Mouse (Mus musculus) hindbrain, embryonic 13.5 days (tissue): Measurements from ENCODE around the gene Gm6408. TPM values are rescaled to one million over a fixed set of nuclear protein-coding genes. Genes with fewer than 3 reads are reported as not detected.
"Not testable (repeated sequence)": the region's sequence is repeated elsewhere in the genome, so short reads cannot be mapped to it uniquely, and the experiment has no call there.

ENCODE experiments used
- ATAC-seq: fragments of 200-750 bp; cut with Nextera tagmentation; 2 replicates; pipeline ENCODE4 v1.8.0; 2017; ENCODE audit warnings: moderate TSS enrichment; ENCODE audit not compliant: low FRiP score
- H3K27ac ChIP-seq: fragments of 300-500 bp; sonication (generic); 2 replicates; pipeline ENCODE4 v1.5.1; 2015; ENCODE audit warnings: inconsistent platforms, mild to moderate bottlenecking, moderate library complexity
- H3K27me3 ChIP-seq: fragments of 300-500 bp; sonication (generic); 2 replicates; pipeline ENCODE4 v1.6.1; 2015; ENCODE audit warnings: mild to moderate bottlenecking, inconsistent platforms
- H3K36me3 ChIP-seq: fragments of 300-500 bp; sonication (generic); 2 replicates; pipeline ENCODE4 v1.6.1; 2015; ENCODE audit warnings: mild to moderate bottlenecking, inconsistent platforms
- H3K4me1 ChIP-seq: fragments of 300-500 bp; sonication (generic); replicated peaks from 2 replicates; pipeline ENCODE4 v1.6.1; 2015; ENCODE audit warnings: inconsistent platforms
- H3K4me2 ChIP-seq: fragments of 300-500 bp; sonication (generic); 2 replicates; pipeline ENCODE4 v1.6.1; 2015; ENCODE audit warnings: inconsistent platforms, mild to moderate bottlenecking, moderate library complexity
- H3K4me3 ChIP-seq: fragments of 300-500 bp; sonication (generic); 2 replicates; pipeline ENCODE4 v1.5.1; 2015; ENCODE audit warnings: mild to moderate bottlenecking, inconsistent platforms
- H3K9ac ChIP-seq: fragments of 300-500 bp; sonication (generic); 2 replicates; pipeline ENCODE4 v1.6.1; 2015; ENCODE audit warnings: mild to moderate bottlenecking, inconsistent platforms
- H3K9me3 ChIP-seq: fragments of 300-500 bp; sonication (generic); 2 replicates; pipeline ENCODE4 v1.6.1; 2016; ENCODE audit warnings: inconsistent platforms
- WGBS: fragments of 180-500 bp; shearing (Covaris S2); methylation state at CpG from one replicate; pipeline ENCODE4 v1.1.7; 2015; 5-methylcytosine and 5-hydroxymethylcytosine counted together
- polyA plus RNA-seq: library from polyadenylated mRNA; unstranded; fragments of >200 nt; fragmentation: Nextera tagmentation; extraction: Ambion mirVana; gene quantifications from 2 replicates; pipeline ENCODE4 v1.2.1, GENCODE M21; 2015

Gm6408 gene
- polyA plus RNA-seq, 1 experiment from 2014 or later: not detected

GRCm38 (mm10) chr5:146470821-146471220, 10.9 kb upstream of the Gm6408 start:
- no peak for ATAC-seq
- H3K4me3 ChIP-seq: no peak overlapping the region
- H3K4me1 ChIP-seq: no peaks in the 10 kb centered on the region
- H3K36me3 ChIP-seq: peaks cover 58% of the 10 kb centered on the region
- 88% methylated on average over 9 of the region's 9 CpGs for WGBS
- H3K27ac ChIP-seq: no peak overlapping the region
- H3K9ac ChIP-seq: no peak overlapping the region
- no peaks in the 10 kb centered on the region for H3K9me3 ChIP-seq
- no peaks in the 10 kb centered on the region for H3K27me3 ChIP-seq
- H3K4me2 ChIP-seq: no peak overlapping the region

GRCm38 (mm10) chr5:146471311-146471710, 10.5 kb upstream of the Gm6408 start:
- H3K4me2 ChIP-seq: no peak overlapping the region
- ATAC-seq: no peak
- H3K27ac ChIP-seq: no peak overlapping the region
- no peaks in the 10 kb centered on the region for H3K4me1 ChIP-seq
- H3K27me3 ChIP-seq: no peaks in the 10 kb centered on the region
- no peaks in the 10 kb centered on the region for H3K9me3 ChIP-seq
- H3K9ac ChIP-seq: no peak overlapping the region
- WGBS: 88% methylated on average over 5 of the region's 5 CpGs
- H3K4me3 ChIP-seq: no peak overlapping the region
- H3K36me3 ChIP-seq: peaks cover 53% of the 10 kb centered on the region

GRCm38 (mm10) chr5:146471821-146472220, 9.9 kb upstream of the Gm6408 start:
- 94% methylated on average over 12 of the region's 12 CpGs for WGBS
- Histone ChIP-seq H3K36me3 (peaks cover 48% of the 10 kb centered on the region), H3K4me1 (no peaks in the 10 kb centered on the region), H3K4me2 (no peak overlapping the region), H3K27me3 (no peaks in the 10 kb centered on the region), H3K9me3 (no peaks in the 10 kb centered on the region), H3K27ac (no peak overlapping the region), H3K9ac (no peak overlapping the region), H3K4me3 (no peak overlapping the region)
- ATAC-seq: no peak

GRCm38 (mm10) chr5:146479564-146479963, 2.2 kb upstream of the Gm6408 start:
- not testable (repeated sequence) for H3K9me3 ChIP-seq, H3K9ac ChIP-seq, H3K4me3 ChIP-seq, H3K36me3 ChIP-seq, H3K4me1 ChIP-seq, H3K27ac ChIP-seq, H3K4me2 ChIP-seq, H3K27me3 ChIP-seq, ATAC-seq
- WGBS: 8% methylated on average over 4 of the region's 4 CpGs

GRCm38 (mm10) chr5:146488959-146489358, 7.2 kb downstream of the Gm6408 start:
- H3K27me3 ChIP-seq, H3K4me1 ChIP-seq: not testable (repeated sequence)
- 16% methylated on average over 3 of the region's 4 CpGs for WGBS

GRCm38 (mm10) chr5:146491063-146491462, 9.3 kb downstream of the Gm6408 start, which contains the start of gene Gm6370:
TSS of gene Gm6370 (plus strand) at chr5:146491363.
- H3K9ac ChIP-seq, H3K27ac ChIP-seq, H3K9me3 ChIP-seq, H3K4me3 ChIP-seq, H3K4me1 ChIP-seq, H3K4me2 ChIP-seq, ATAC-seq, H3K27me3 ChIP-seq, H3K36me3 ChIP-seq: not testable (repeated sequence)
- no CpG with 5 or more reads among the region's 5 CpGs for WGBS

More at GRCm38 (mm10) chr5:146488959-146489358, 7.2 kb downstream of the Gm6408 start:
- H3K9me3 ChIP-seq, H3K27ac ChIP-seq, H3K4me3 ChIP-seq, H3K36me3 ChIP-seq, ATAC-seq, H3K4me2 ChIP-seq, H3K9ac ChIP-seq: not testable (repeated sequence)

GRCm38 (mm10) chr5:146502099-146502498, 20.3 kb downstream of the Gm6408 start, which contains the start of gene 4930449I24Rik:
TSS of gene 4930449I24Rik (plus strand) at chr5:146502399.
- not testable (repeated sequence) for ATAC-seq, H3K4me1 ChIP-seq, H3K36me3 ChIP-seq, H3K27ac ChIP-seq, H3K9me3 ChIP-seq, H3K4me3 ChIP-seq, H3K9ac ChIP-seq, H3K27me3 ChIP-seq, H3K4me2 ChIP-seq
- WGBS: no CpG with 5 or more reads among the region's 5 CpGs

- ATAC-seq, H3K4me3 ChIP-seq, H3K4me2 ChIP-seq, H3K9me3 ChIP-seq, H3K27me3 ChIP-seq, H3K9ac ChIP-seq, H3K36me3 ChIP-seq, H3K27ac ChIP-seq, H3K4me1 ChIP-seq: not testable (repeated sequence)
- 93% methylated on average over 2 of the region's 5 CpGs for WGBS
These were observed 32.1 kb downstream of the Gm6408 start, which contains the start of gene Gm3402 for GRCm38 (mm10) chr5:146513823-146514222. TSS of gene Gm3402 (plus strand) at chr5:146514123.

- not testable (repeated sequence) for H3K4me1 ChIP-seq, H3K36me3 ChIP-seq, H3K9ac ChIP-seq, H3K27me3 ChIP-seq, H3K9me3 ChIP-seq, H3K27ac ChIP-seq, H3K4me3 ChIP-seq, H3K4me2 ChIP-seq, ATAC-seq
- 97% methylated on average over 3 of the region's 3 CpGs for WGBS
These were observed 43.7 kb downstream of the Gm6408 start, which contains the start of gene Gm3404 for GRCm38 (mm10) chr5:146525501-146525900. TSS of gene Gm3404 (plus strand) at chr5:146525801.

Other genes starting within 250 kb of the Gm6408 start
- gene Wasf3, start 97.0 kb upstream of the Gm6408 start, polyA plus RNA-seq: 14.1 and 14.2 TPM in 2 replicates
- gene Gm6370, start 9.4 kb downstream of the Gm6408 start, polyA plus RNA-seq: not detected in 2 replicates
- gene 4930449I24Rik, start 20.4 kb downstream of the Gm6408 start, polyA plus RNA-seq: not detected in 2 replicates
- not detected in 2 replicates for gene Gm3402, start 32.2 kb downstream of the Gm6408 start, polyA plus RNA-seq
- not detected in 2 replicates for gene Gm3404, start 43.8 kb downstream of the Gm6408 start, polyA plus RNA-seq
- gene Gm3409, start 55.7 kb downstream of the Gm6408 start, polyA plus RNA-seq: not detected in 2 replicates
- not detected in 2 replicates for gene Gm3415, start 74.2 kb downstream of the Gm6408 start, polyA plus RNA-seq
- 8.8 and 9.6 TPM in 2 replicates for gene Gpr12, start 103.3 kb downstream of the Gm6408 start, polyA plus RNA-seq